Mouse (Mus musculus) left cerebral cortex, postnatal 10 days (tissue): ENCODE results near the gene Prrt3. TPM values are rescaled to one million over a fixed set of nuclear protein-coding genes. Genes with fewer than 3 reads are reported as not detected.

Experiments used
- DNase-seq, 2 experiments: peaks; one replicate each; pipeline ENCODE4 v3.0.0; 2021 to 2022; ENCODE audit warnings: low spot score in 2 of 2, mixed read lengths in 1 of 2; ENCODE audit errors: extremely low spot score in 1 of 2
- intact Hi-C: fragments of 180-260 bp; cut with DNase I; formaldehyde crosslinking; loops from one replicate; pipeline ENCODE4 v1.15.1; 2025
- microRNA-seq: library from miRNA; unstranded; fragments of <30 nt; microRNA quantifications from one replicate; pipeline ENCODE4 v1.2.0, GENCODE M21; 2022
- total RNA-seq, 2 experiments: library from RNA; stranded (reverse); gene quantifications; 2 replicates each; pipeline ENCODE4 v1.2.3; 2021

Gene Prrt3
- total RNA-seq, 2 experiments from 2014 or later: 34.1 to 36.0 TPM

DNA sequence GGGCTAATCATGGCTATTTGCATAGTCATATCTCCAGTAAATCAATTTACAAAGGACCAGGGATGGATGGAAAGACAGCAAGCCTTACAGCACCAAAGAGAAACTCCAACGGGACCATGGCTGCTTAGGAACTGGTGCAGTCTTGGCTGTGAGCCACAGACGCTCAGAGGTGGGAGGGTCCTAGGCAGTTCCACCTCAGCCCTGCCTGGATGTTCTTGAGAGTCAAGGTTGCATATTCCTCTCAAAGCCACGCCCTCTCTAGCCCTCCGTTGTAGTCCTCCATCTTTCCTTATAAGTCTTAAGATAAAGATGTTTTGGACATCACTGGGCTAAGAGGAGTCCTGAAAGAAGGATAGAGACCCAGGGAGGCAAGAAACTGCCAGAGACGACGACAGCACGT is 37.7 kb downstream of the Prrt3 start:
- intact Hi-C loops: no loop called here
- DNase-seq: no peak

DNA sequence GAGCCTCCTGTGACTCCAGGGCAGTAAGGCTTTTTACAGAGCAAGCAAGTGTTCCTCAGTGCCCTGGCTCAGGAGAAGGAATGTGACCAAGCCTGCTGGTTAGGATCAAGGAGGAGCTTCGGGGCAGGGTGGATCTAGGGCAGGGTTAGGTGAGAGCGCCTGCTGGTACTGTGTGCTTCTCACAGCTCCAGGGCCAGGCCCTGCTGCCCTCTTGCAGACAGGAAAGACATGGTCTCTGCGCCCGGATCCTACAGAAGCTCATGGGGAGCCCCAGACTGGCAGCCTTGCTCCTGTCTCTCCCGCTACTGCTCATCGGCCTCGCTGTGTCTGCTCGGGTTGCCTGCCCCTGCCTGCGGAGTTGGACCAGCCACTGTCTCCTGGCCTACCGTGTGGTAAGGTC is 43.1 kb downstream of the Prrt3 start:
- intact Hi-C loops: no loop called here
- no peak for DNase-seq

DNA sequence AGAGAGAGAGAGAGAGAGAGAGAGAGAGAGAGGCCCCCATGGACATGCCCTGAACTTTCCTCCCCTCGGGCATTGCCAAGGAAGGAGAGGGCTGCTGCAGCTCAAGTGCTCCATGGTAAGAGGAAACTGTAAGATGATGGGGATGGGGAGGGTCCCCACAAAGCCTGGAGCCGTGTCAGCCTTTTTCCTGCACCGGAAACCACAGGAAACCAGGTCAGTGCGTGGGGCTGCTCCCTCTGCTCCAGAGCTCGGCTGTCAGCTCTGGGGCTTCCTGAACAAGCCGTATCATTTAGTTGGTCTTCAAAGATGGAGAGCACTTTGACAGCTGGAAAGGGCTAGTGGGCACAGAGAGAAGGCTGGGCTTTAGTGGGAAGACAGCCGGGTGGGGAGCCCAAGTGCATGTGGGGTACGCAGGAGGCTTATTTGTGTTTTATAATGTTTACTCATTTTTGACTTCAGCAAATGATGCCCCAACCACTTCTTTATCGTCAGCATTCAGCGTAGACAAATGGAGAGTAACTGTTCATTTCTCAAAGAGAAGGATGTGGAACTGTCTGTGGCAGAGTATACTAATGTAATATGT is 43.7 kb downstream of the Prrt3 start, which contains the start of gene Il17re:
Gene Il17re (plus strand): TSS at position 533 of the 583 bp plus-strand sequence.
- intact Hi-C loops: no loop called here
- DNase-seq: no peak

DNA sequence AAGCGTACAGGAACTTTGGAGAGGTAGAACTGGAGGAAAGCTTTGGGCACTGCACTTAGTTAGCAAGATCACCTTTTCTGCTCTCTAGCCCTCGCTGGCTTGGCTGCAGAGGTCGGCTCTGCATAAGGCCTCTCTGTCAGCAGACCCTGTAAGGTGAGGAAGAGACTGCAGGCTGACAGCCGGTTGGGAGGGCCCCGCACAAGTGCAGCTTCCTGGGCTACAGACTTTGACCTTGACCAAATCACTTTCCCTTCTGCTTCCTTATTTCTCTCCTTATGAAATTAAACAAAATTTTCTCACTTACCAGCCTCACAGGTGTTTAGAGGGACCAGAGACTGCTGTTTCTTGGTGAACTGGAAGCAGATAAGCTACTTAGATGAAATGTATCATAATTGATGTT is 46.7 kb downstream of the Prrt3 start:
- intact Hi-C loops: no loop called here
- DNase-seq: no peak

DNA sequence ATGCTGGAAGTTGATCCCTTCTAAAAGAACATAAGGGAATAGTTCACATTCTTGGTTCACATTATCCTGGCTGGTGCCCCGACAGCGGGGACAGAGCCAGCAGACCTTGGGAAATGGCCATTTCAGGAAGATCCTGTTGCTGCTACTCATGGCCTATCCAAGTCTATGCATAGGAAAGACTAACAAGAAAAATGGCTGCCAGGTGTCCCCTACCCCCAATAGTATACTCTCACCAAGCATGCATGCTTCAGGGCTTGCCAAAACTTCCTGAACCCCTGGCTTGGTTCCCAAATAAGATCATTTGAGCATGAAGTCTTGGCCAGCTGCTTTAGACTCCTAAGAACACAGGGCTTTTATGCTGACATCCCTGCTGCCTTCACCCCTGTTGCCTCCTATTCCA is 49.9 kb downstream of the Prrt3 start:
- DNase-seq: no peak
- intact Hi-C loops: no loop called here

DNA sequence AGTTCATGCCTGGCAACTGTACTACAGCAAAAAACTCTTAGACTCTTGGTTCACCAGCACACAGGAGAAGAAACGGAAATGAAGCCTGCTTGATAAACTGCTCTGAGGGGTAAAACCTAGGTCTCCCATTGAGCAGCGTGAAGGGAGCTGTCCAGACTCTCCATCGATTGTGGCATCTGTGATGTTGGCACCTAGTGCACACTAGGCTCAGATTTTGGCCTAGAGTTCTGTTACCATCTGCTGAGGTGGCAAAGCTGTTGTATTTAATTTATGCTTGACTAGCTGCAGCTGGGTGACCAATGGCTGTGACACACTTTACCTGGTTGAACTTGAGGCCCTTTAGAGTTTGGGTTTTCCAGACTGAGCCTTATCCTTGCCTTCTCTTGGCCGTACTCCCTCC is 54.1 kb downstream of the Prrt3 start:
- DNase-seq: no peak
- intact Hi-C loops: no loop called here

DNA sequence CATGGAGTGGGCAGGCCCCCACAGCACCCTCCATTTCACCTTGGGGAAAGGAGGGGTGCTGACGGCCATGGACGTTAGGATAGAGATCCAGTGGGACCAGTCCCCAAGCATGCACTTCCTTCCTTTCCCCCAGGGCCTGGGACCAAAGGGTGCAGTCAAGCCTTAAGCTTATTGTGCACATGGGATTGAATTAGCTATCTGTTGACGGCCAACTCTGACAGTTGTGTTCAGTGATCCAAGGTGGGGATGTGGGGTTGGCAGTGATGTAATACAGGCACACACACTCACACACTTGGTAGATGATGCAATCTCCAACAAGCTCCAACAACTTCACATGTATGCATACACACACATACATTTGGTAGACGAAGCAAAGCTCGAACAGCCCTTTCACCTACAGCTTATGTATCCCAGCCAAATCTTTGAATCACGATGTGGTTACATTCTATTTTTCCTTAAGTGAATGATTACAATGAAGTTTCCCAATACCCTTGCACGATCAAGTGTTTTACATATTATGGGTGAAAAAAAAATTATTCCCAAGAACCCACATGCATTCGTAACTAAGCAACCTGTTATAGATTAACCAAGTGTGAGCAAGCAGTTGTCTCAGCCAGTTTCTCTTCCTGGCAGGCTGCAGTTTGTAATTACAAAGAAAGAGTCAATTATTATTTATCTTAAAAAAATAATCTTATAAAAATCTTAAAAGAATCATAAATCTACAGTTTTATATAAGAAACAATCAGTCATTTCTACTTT is 57.3 kb downstream of the Prrt3 start:
- intact Hi-C loops: no loop called here

More for the DNA sequence above, 57.3 kb downstream of the Prrt3 start:
- no peak for DNase-seq

Small RNA genes lying within 50 kb of the gene (microRNA-seq; reads per million reads assigned to microRNA genes)
- not detected for gene Gm23365

Other genes with a start within 250 kb of the Prrt3 start
- 10 to 100 TPM; 21.0 to 22.3 TPM for gene Cpne9, start 219.6 kb downstream of the Prrt3 start, total RNA-seq
- 10 to 100 TPM; 24.7 TPM for gene Brpf1, start 194.8 kb downstream of the Prrt3 start, total RNA-seq
- gene Ogg1, start 175.0 kb downstream of the Prrt3 start, total RNA-seq: 1 to 10 TPM; 5.5 to 6.4 TPM
- gene Camk1, start 157.9 kb downstream of the Prrt3 start, total RNA-seq: 100 to 1,000 TPM; 107 to 112 TPM
- gene Tada3, start 124.0 kb downstream of the Prrt3 start, total RNA-seq: 10 to 100 TPM; 50.5 to 52.5 TPM
- gene Arpc4, start 123.8 kb downstream of the Prrt3 start, total RNA-seq: 100 to 1,000 TPM; 318 to 324 TPM
- gene Ttll3, start 112.7 kb downstream of the Prrt3 start, total RNA-seq: 1 to 10 TPM; 6.1 to 8.1 TPM
- 10 to 100 TPM; 15.8 to 19.8 TPM for gene Rpusd3, start 82.6 kb downstream of the Prrt3 start, total RNA-seq
- gene Cidec, start 66.2 kb downstream of the Prrt3 start, total RNA-seq: not detected
- 10 to 100 TPM; 42.7 to 44.8 TPM for gene Jagn1, start 59.4 kb downstream of the Prrt3 start, total RNA-seq
- under 1 TPM; 0.55 to 0.66 TPM for gene Il17re, start 43.4 kb downstream of the Prrt3 start, total RNA-seq
- 1 to 10 TPM; 2.5 to 3.2 TPM for gene Il17rc, start 30.5 kb downstream of the Prrt3 start, total RNA-seq
- 10 to 100 TPM; 87.4 to 88.4 TPM for gene Creld1, start 18.6 kb downstream of the Prrt3 start, total RNA-seq
- gene Emc3, start 29.7 kb upstream of the Prrt3 start, total RNA-seq: 10 to 100 TPM; 78.8 to 79.2 TPM
- 1 to 10 TPM; 3.3 to 3.6 TPM for gene Fancd2, start 29.8 kb upstream of the Prrt3 start, total RNA-seq
- not detected for gene Fancd2os, start 98.8 kb upstream of the Prrt3 start, total RNA-seq
- 100 to 1,000 TPM; 210 to 211 TPM for gene Brk1, start 102.8 kb upstream of the Prrt3 start, total RNA-seq
- 10 to 100 TPM; 45.1 to 49.9 TPM for gene Vhl, start 122.0 kb upstream of the Prrt3 start, total RNA-seq
- gene Irak2, start 136.5 kb upstream of the Prrt3 start, total RNA-seq: 10 to 100 TPM; 13.0 to 14.2 TPM
- gene Tatdn2, start 195.1 kb upstream of the Prrt3 start, total RNA-seq: 10 to 100 TPM; 79.2 to 90.2 TPM
- not detected for gene Ghrl, start 217.9 kb upstream of the Prrt3 start, total RNA-seq
- gene Sec13, start 238.8 kb upstream of the Prrt3 start, total RNA-seq: 10 to 100 TPM; 78.7 to 80.2 TPM